Mouse (Mus musculus) retina, embryonic 14.5 days (tissue): ENCODE results near the gene Smndc1.

Experiments
- DNase-seq: peaks from one replicate; pipeline ENCODE4 v3.0.0-alpha.2; 2015; ENCODE audit warnings: low spot score

Gene Smndc1

GRCm38 (mm10) chr19:53340423-53340822 lies 50.0 kb downstream of the Smndc1 start:
- DNase-seq, result no peak

- no peak for DNase-seq
Observed at GRCm38 (mm10) chr19:53335241-53335640, 55.1 kb downstream of the Smndc1 start.

- no peak for DNase-seq
Observed at GRCm38 (mm10) chr19:53333730-53334129, 56.6 kb downstream of the Smndc1 start.

GRCm38 (mm10) chr19:53331882-53332500 lies 58.4 kb downstream of the Smndc1 start:
- DNase-seq, result no peak

- DNase-seq, result peak; percentile 76
Observed at GRCm38 (mm10) chr19:53329992-53330381, 60.4 kb downstream of the Smndc1 start.
